Mouse (Mus musculus): ENCODE results near the gene Hoxd13. TPM values are rescaled to one million over a fixed set of nuclear protein-coding genes. Genes with fewer than 3 reads are reported as not detected.

Gene Hoxd13
- 0.21 TPM in 1 of 2 replicates, not detected in the other for polyA plus RNA-seq (2016; fragmentation: Nextera tagmentation; extraction: Ambion mirVana)

- ATAC-seq (ENCODE audit: low FRiP score, low read depth), result peak; percentile 47; the same call in 1 of the 2 replicates
- H3K4me2 ChIP-seq (replicated peaks), result peak within 1 kb of the TSS; percentile 59
- H3K9me3 ChIP-seq, result no peaks in the 10 kb centered on the region
- no peaks in the 10 kb centered on the region for H3K36me3 ChIP-seq
- H3K27ac ChIP-seq (replicated peaks), result no peak within 1 kb of the TSS
- peaks cover 94% of the 10 kb centered on the region for H3K27me3 ChIP-seq
- no peak within 1 kb of the TSS for H3K9ac ChIP-seq (replicated peaks)
- peaks cover 14% of the 10 kb centered on the region for H3K4me1 ChIP-seq
- H3K4me3 ChIP-seq, result peak within 1 kb of the TSS; percentile 39
- WGBS, result 2% methylated on average over 16 of the region's 51 CpGs
Measured at GRCm38 (mm10) chr2:74667842-74668357, at the start of gene Hoxd13. Hoxd13 (plus strand) TSS chr2:74668310.

DNA sequence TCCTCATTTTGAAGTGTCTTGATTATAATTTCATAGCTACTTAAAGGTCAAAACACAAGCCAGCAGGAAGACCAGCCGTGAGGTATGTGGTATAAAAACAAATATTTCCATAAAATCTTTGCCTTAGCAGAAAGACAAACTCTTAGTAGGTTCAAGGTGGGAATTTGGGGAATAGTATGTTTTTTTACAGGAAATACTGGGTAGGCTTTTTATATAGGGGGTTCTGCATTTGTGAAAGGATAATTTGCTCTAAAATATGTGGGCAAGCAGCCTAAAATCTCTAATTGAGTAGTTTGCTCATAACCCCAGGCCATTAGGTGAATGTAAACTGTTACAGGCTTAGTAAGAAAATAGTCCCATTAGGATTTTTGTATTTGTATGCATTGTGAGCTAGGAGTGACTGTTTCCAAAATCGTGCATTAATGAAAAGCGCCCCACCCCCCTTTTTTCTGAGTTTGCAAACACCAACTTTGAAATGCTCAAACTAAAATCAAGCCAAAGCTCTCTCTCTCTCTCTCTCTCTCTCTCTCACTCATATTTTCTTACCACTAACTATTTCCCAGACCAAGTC, 48.3 kb upstream of the Hoxd13 start:
- Histone ChIP-seq H3K9ac (replicated peaks) (no peak overlapping the region), H3K4me3 (no peak overlapping the region), H3K36me3 (no peaks in the 10 kb centered on the region), H3K27me3 (no peaks in the 10 kb centered on the region), H3K4me2 (replicated peaks) (no peak overlapping the region), H3K4me1 (no peaks in the 10 kb centered on the region), H3K27ac (replicated peaks) (no peak overlapping the region), H3K9me3 (no peaks in the 10 kb centered on the region)
- 86% methylated on average over 3 of the region's 3 CpGs for WGBS
- ATAC-seq (ENCODE audit: low FRiP score, low read depth), result no peak

DNA sequence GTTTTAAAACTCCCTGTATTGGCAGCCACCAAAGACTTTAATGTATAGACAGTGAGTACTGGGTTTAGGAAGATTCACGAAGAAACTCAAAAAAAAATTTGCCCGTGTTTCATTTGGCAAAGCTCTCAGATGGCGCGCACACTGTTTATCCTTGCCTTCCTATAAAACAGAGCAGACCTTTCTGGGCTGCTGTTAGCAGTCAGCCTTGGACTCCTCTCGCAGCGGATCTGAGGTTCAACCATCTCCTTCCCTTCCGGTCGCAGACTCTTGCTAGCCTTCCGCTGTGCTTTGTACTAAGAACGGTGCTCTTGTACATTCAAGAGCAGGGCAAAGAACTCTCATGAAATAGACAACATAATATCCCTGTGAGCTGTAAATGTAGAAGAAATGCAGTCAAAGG, 47.7 kb upstream of the Hoxd13 start:
- no peak for ATAC-seq (ENCODE audit: low FRiP score, low read depth)
- Histone ChIP-seq H3K27me3 (no peaks in the 10 kb centered on the region), H3K4me1 (no peaks in the 10 kb centered on the region), H3K36me3 (no peaks in the 10 kb centered on the region), H3K9me3 (no peaks in the 10 kb centered on the region), H3K9ac (replicated peaks) (no peak overlapping the region), H3K4me3 (no peak overlapping the region), H3K4me2 (replicated peaks) (no peak overlapping the region), H3K27ac (replicated peaks) (no peak overlapping the region)
- 87% methylated on average over 10 of the region's 10 CpGs for WGBS

GRCm38 (mm10) chr2:74635412-74635811, 32.7 kb upstream of the Hoxd13 start:
- Histone ChIP-seq H3K9ac (replicated peaks) (no peak overlapping the region), H3K9me3 (no peaks in the 10 kb centered on the region), H3K27me3 (0 out of 2 replicates have a peak, but pooled peaks cover 6% of the 10 kb centered on the region), H3K4me2 (replicated peaks) (no peak overlapping the region), H3K36me3 (no peaks in the 10 kb centered on the region), H3K4me3 (no peak overlapping the region), H3K4me1 (no peaks in the 10 kb centered on the region), H3K27ac (replicated peaks) (no peak overlapping the region)
- 73% methylated on average over 4 of the region's 4 CpGs for WGBS
- no peak for ATAC-seq (ENCODE audit: low FRiP score, low read depth)

GRCm38 (mm10) chr2:74642431-74642830, 25.7 kb upstream of the Hoxd13 start:
- Histone ChIP-seq H3K4me1 (no peaks in the 10 kb centered on the region), H3K27me3 (peaks cover 59% of the 10 kb centered on the region), H3K4me3 (no peak overlapping the region), H3K9me3 (no peaks in the 10 kb centered on the region), H3K9ac (replicated peaks) (no peak overlapping the region), H3K4me2 (replicated peaks) (no peak overlapping the region), H3K36me3 (no peaks in the 10 kb centered on the region), H3K27ac (replicated peaks) (no peak overlapping the region)
- WGBS, result 72% methylated on average over 5 of the region's 5 CpGs
- ATAC-seq (ENCODE audit: low FRiP score, low read depth), result no peak

DNA sequence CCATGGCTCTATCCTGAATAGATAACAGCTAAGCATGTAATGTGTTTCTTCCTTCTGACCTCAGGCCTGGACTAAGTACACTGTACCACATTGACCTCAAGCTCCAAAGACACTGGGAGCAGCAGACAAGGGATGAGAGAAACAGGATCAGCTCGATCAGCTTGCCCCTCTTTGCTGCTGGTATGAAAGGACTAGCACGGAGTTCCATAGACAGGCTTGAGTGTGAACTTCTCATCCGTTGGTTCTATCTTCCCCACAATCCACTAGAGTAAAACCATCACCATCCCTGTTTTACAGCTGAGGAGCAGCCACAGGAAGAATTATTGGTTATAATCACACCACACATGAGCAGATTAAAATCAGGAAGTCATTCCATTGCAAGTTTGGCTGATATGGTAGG, 22.5 kb upstream of the Hoxd13 start:
- Histone ChIP-seq H3K4me3 (no peak overlapping the region), H3K27me3 (peaks cover 83% of the 10 kb centered on the region), H3K27ac (replicated peaks) (no peak overlapping the region), H3K9ac (replicated peaks) (no peak overlapping the region), H3K36me3 (no peaks in the 10 kb centered on the region), H3K9me3 (no peaks in the 10 kb centered on the region), H3K4me1 (no peaks in the 10 kb centered on the region), H3K4me2 (replicated peaks) (no peak overlapping the region)
- 76% methylated on average over 3 of the region's 3 CpGs for WGBS
- no peak for ATAC-seq (ENCODE audit: low FRiP score, low read depth)

DNA sequence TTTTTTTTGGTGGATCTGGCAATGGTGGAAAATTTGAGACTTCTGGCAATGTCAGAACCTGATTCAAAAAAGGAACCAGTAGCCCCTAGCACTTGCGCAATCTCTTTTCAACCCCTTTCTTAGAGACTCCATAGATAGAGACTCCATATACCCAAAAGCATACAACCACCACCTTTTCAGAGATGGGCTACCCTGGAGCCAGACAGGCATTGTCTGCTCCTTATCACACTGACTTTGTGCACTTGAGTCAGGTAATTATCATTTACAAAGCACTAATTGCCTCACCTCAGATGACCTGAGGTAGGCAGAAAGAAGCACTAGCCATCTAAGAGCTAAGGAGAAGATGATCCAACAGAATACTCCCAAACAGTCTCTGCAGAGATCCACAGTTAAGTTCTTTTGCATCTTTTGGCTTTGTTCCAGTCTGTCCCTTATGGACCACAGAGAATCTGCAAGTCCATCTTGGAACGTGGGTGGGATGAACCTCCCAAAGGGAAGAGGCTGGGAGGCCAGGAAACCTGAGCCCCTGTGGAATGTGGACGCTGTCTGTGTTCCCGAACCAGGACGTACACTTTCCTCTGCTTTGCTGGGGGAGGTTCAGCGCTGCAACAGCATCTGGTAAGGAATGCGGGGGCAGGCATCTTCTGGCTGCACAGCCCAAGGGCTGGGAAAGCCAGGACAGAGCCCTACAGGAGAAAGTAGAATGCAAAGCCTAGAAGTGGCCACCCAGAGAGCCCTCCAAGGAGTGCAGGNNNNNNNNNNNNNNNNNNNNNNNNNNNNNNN, 20.8 kb upstream of the Hoxd13 start:
- no peaks in the 10 kb centered on the region for H3K9me3 ChIP-seq
- H3K27ac ChIP-seq (replicated peaks), result no peak overlapping the region
- no peak overlapping the region for H3K4me2 ChIP-seq (replicated peaks)
- peaks cover 92% of the 10 kb centered on the region for H3K27me3 ChIP-seq
- no peaks in the 10 kb centered on the region for H3K36me3 ChIP-seq
- no peak overlapping the region for H3K4me3 ChIP-seq
- 13% methylated on average over 7 of the region's 7 CpGs for WGBS
- ATAC-seq (ENCODE audit: low FRiP score, low read depth), result no peak
- no peak overlapping the region for H3K9ac ChIP-seq (replicated peaks)
- no peaks in the 10 kb centered on the region for H3K4me1 ChIP-seq

DNA sequence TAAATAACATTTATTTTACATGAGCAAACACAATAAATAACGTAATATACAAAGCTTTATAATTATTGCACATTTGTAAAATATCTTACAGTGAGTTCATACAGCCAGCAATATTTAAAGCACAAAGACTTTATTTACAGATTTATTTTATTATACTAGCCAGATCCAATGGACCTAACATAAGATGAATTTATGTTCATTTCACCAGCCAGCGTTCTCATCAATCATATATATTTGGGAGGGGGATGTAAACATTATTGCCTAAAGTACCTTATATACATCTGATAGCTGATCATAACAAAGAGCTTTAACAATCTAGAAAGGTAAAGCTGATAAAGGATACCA, 15.1 kb upstream of the Hoxd13 start:
- no peak for ATAC-seq (ENCODE audit: low FRiP score, low read depth)
- Histone ChIP-seq H3K36me3 (no peaks in the 10 kb centered on the region), H3K9me3 (no peaks in the 10 kb centered on the region), H3K27ac (replicated peaks) (no peak overlapping the region), H3K27me3 (peaks cover 85% of the 10 kb centered on the region), H3K4me3 (no peak overlapping the region), H3K4me2 (replicated peaks) (no peak overlapping the region), H3K9ac (replicated peaks) (no peak overlapping the region), H3K4me1 (peaks cover 7% of the 10 kb centered on the region)
- WGBS, result 33% methylated on average over 2 of the region's 2 CpGs

DNA sequence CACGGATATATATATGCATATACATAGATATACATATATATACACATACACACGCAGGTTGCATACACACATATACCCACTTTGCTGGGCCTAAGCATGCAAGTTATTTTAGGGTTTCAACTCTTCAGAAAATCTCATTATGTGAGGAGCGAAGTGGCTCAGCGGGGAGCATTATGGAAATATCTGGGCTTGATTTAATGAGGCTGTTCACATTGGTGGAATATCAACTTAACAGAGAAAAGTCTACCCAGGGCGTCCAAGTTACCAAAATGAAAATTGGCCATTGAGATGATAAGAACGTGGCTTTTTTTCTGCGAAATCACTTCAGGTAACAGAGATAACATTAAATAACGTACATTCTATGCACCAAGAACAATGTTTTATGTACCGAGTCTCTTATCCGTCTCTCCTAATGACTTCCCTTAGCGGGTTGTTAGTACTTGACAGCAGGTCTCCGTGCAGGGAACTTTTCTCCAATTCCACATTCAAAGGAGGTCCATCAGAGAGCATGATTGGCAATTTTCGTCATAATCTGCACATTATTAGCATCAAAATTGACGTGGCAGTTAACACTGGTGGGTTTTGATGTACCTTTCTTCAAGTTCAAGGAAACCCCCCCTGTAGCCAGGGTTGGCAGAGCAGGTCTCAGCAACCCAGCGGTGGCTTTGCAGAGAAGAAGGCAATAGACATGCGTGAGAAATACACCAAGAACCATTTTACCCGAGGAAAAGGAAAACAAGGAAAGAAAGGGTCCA, 14.2 kb upstream of the Hoxd13 start:
- Histone ChIP-seq H3K27ac (replicated peaks) (no peak overlapping the region), H3K36me3 (no peaks in the 10 kb centered on the region), H3K4me2 (replicated peaks) (no peak overlapping the region), H3K27me3 (peaks cover 85% of the 10 kb centered on the region), H3K4me3 (no peak overlapping the region), H3K4me1 (peaks cover 7% of the 10 kb centered on the region), H3K9me3 (no peaks in the 10 kb centered on the region), H3K9ac (replicated peaks) (no peak overlapping the region)
- 12% methylated on average over 17 of the region's 17 CpGs for WGBS
- no peak for ATAC-seq (ENCODE audit: low FRiP score, low read depth)

DNA sequence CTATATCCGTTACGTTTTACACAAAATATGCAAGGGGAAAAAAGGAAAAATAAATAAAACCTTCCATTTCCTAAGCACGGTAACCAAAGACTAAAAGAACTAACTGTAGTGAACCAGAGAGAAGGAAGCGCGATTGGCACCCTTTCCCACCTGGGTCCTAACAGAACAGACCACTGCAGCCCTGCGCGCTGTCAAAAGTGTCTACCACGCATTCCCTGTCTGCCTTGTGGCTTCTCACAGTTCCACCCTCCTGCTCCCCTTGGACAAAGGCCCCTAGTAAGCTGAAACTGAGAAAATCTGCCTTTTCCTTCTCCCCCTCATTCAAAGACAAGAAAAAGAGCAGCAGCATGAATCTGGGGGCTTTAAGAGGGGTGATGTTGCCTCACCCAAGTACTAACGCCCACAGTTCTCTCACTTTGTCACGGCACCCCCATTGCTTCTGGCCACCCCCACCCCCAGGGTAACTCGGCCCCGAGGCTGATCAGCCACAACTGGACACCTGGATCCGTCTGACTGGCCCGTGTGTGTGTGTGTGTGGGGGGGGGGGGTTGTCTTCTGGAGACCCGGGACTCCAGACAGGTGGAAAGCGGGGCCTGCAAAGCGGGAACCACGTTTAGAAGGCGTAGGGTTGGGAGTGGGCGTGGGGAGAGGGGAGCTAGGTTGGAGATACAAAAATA, 13.2 kb upstream of the Hoxd13 start:
- no peak for ATAC-seq (ENCODE audit: low FRiP score, low read depth)
- Histone ChIP-seq H3K4me1 (peaks cover 7% of the 10 kb centered on the region), H3K27me3 (peaks cover 85% of the 10 kb centered on the region), H3K4me3 (0 out of 2 replicates have a peak overlapping the region, but pooled peaks have one; percentile 7), H3K9ac (replicated peaks) (no peak overlapping the region), H3K9me3 (no peaks in the 10 kb centered on the region), H3K36me3 (no peaks in the 10 kb centered on the region), H3K4me2 (replicated peaks) (peak overlapping the region; percentile 50; the same call in 1 of the 2 replicates), H3K27ac (replicated peaks) (no peak overlapping the region)
- WGBS, result 3% methylated on average over 14 of the region's 20 CpGs

DNA sequence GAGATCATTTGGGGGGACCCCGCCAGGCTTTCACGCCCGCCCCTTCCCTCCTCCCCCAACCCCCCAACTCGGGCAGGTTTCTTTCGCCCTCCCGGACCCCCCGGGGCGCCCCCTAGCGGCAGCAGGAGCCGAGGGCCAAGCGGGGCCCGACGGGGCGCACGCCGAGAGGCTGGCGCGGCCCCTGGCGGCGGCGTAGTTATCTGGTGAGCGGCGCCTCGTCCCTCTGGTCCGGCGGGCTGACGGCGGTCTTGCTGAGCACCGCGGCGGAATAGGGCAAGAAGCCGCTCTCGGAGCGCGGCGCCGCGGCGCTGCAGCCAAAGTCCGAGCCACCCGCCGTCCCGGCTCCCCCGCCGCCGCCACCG, 12.7 kb upstream of the Hoxd13 start:
- under 1% methylated on average over 42 of the region's 47 CpGs for WGBS
- H3K4me3 ChIP-seq, result peak overlapping the region; percentile 38
- H3K9me3 ChIP-seq, result no peaks in the 10 kb centered on the region
- peaks cover 7% of the 10 kb centered on the region for H3K4me1 ChIP-seq
- ATAC-seq (ENCODE audit: low FRiP score, low read depth), result no peak
- no peaks in the 10 kb centered on the region for H3K36me3 ChIP-seq
- H3K4me2 ChIP-seq (replicated peaks), result peak overlapping the region; percentile 50
- peak overlapping the region; percentile 31; the same call in 1 of the 2 replicates for H3K9ac ChIP-seq (replicated peaks)
- peaks cover 84% of the 10 kb centered on the region for H3K27me3 ChIP-seq
- no peak overlapping the region for H3K27ac ChIP-seq (replicated peaks)

Measured in midbrain, embryonic 12.5 days (tissue).